Mouse (Mus musculus): ENCODE data around the gene Rasa4. TPM values are rescaled to one million over a fixed set of nuclear protein-coding genes. Genes with fewer than 3 reads are reported as not detected.

The Rasa4 gene
- 0.48 TPM for polyA plus RNA-seq (2014; fragmentation: Illumina TruSeq; extraction: RNeasy Lipid Tissue Mini Kit (QIAGEN cat#74804); ENCODE audit: low read depth, low replicate concordance)

DNA sequence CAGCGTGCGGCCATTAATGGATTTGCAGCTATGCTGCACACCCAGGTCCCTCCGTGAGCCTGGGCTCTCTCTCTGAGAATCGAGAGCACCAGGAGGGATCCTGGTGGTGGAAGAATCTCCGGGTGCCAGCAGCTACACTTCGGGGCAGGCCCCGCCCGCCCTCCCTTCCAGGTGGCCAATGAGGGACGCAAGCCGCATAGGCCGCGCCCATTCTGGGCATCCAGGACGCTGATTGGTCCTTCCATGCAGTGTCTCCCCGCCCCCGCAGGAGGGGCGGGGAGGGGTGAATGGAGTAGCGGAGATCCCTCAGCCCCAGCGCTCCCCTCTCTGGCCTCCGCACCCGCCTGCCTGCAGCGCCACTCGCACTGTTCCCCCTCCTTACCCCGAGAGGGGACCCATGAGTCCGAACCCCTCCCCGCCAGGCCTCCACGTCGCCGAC lies at the start of gene Rasa4:
Gene Rasa4, plus strand, starts transcription at position 248 of the 439 bp plus-strand sequence.

DNA sequence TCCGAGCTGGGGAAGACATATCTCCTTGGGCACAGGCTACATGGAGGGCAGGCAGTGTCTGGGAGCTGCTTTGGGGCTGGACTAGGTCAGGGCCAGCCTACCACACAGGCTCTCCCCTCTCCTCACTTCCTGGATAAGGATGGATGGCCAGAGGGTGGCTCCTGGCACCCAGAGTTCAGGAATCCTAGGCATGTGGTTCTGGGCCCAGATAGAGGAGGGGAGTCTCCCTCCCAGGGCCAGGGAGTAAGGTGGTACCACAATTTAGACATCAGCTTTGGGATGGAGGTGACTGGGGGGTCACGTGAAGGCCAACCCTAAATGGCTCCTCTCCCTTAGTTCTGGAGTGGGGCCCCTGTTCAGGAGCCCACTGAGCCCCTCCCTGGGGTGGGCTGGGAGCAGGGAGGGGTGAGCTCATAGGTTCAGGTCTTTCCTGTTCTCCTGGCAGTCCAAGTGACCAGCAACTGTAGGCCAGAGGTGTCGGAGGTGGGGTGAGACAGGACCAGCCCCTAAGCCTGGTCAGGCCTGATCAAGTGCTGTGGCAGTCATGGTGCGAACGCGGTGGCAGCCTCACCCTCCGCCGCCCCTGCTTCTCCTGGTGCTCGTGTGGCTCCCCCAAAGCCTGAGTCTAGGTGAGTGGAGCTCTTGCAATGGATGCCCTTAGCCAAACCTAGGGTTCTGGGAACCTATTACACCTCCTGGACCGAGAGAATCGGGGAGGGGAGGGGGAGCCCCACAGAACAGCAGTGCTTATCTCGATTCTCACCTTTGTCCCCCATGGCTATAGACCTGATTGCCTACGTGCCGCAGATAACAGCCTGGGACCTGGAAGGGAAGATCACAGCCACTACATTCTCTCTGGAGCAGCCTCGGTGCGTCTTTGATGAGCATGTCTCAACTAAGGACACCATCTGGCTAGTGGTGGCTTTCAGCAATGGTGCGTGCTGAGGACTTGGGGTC lies 45.2 kb upstream of the Rasa4 start, which contains the start of gene Upk3b:
Gene Upk3b, plus strand, starts transcription at position 239 of the 957 bp plus-strand sequence.

DNA sequence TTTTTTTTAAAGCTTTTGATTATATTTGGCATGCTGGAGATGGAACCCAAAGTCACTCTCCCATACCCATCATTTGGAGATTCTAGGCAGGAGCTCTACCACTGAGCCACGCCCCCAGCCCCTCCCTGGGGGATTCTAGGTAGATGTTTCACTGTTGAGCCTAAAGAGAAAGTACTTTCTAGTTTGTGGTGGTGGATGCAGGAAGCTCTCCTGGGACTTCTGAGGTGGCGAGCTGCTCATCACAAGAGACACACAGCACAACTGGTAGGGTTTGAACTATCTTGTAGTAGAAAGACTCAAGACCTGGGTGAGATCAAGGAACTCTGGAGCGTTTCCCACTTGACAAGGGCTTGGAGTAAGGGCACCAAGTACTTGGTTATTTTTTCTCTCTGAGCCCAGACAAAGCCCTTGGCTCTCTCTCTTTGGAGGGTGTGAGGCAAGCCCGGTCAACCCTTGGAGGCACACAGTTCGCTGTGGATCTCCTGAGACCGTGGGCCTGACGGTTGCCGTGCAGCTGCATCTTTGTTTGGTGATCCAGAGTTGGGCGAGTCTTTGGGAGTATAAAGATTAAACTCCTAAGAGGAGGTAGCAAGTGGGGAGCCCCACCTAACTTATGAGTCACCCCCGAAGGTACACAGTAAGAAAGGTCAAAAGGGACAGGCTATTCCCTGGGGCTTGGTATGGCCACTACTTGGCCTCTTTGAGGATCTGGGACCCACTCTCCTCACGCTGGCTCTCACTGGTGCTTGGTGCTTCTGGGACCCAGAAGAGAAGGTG lies 29.2 kb upstream of the Rasa4 start, which contains the start of gene Upk3bl:
Gene Upk3bl, plus strand, starts transcription at position 192 of the 777 bp plus-strand sequence.

DNA sequence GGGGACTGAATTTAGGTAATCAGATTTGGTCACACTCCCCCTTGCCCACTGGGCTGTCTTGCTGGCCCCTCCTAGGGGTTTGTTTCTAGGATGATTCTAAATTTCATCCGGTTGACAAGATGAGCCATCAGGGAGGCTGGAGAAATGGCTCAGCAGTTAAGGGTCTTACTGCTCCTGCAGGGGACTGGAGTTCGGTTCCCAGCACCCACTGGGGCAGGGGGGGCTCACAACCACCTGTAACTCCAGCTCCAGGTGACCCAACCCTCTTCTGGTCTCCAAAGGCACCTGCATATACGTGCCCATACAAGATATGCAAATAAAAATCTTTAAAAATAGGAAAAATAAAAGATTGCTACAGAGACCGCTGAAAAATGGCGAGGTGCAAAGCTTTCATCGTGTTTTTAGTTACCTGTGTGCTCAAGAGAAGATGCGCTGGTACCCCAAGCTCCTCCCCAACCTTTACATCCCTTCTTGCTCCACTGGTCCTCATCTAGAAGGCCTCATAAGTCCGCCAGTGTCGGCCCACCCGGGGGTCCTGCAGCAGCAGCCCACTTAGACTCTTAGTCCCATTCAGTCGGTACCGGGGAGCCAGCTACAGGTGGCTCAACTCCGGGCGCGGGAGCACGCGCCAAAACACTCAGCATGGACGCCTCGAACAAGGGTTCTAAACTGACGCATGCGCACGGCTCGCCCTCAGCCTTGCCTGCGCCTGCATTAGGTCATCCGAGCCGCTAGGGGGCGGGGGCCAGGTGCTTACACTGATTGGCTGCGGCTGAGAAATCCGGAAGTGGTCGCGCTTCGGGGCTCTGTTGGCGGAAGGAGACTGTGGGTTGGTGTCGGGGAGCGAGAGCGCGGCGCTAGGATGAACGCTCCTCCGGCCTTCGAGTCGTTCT lies 32.4 kb downstream of the Rasa4 start, which contains the start of gene Polr2j:
Gene Polr2j, plus strand, starts transcription at position 741 of the 893 bp plus-strand sequence.

DNA sequence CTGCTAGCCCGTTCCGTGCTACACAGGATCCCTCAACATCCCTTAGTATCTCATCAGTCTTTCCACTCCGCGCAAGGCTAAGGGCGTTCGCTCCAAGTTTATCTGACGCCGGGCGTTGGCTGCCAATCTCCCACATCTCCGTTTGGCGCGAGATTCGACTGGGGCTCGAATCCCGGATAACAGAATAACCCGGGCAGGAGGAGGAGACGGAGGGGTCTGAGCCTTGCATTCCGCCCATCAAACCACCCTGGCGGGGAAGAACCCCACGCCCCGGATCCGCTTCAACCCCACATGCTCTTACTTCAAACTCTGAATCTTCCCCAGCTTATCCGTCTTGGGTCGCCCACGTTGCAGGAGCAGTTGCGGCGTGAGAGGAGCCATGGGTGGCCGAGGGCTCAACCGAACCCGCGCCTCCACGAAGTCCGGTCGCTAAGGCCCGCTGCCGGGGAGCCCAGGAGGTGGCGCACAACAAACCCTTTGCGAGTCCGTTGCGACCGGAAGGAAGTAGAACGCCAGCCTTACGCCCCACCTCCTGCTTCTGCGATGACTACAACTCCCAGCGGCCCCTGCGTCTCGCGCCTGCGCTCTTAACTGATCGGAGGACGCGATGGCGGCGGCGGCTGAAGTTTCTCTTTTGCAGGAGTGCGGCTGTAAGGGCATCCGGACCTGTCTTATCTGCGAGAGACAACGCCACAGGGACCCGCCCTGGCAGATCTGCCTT lies 52.0 kb downstream of the Rasa4 start, which contains the start of the genes Lrwd1 and Alkbh4:
Gene Lrwd1, minus strand, starts transcription at position 504 of the 721 bp plus-strand sequence.
Gene Alkbh4, plus strand, starts transcription at position 576 of the 721 bp plus-strand sequence.

Other genes with a start within 250 kb of the Rasa4 start
- 0.95 TPM for gene Hspb1, start 196.0 kb upstream of the Rasa4 start, polyA plus RNA-seq (2014; fragmentation: Illumina TruSeq; extraction: RNeasy Lipid Tissue Mini Kit (QIAGEN cat#74804); ENCODE audit: low read depth, low replicate concordance)
- gene Ywhag, start 149.3 kb upstream of the Rasa4 start, polyA plus RNA-seq (2014; fragmentation: Illumina TruSeq; extraction: RNeasy Lipid Tissue Mini Kit (QIAGEN cat#74804); ENCODE audit: low read depth, low replicate concordance) = 48.4 TPM
- 1.4 TPM for gene Ssc4d, start 109.4 kb upstream of the Rasa4 start, polyA plus RNA-seq (2014; fragmentation: Illumina TruSeq; extraction: RNeasy Lipid Tissue Mini Kit (QIAGEN cat#74804); ENCODE audit: low read depth, low replicate concordance)
- not detected for gene Zp3, start 103.8 kb upstream of the Rasa4 start, polyA plus RNA-seq (2014; fragmentation: Illumina TruSeq; extraction: RNeasy Lipid Tissue Mini Kit (QIAGEN cat#74804); ENCODE audit: low read depth, low replicate concordance)
- 0.32 TPM for gene Dtx2, start 89.1 kb upstream of the Rasa4 start, polyA plus RNA-seq (2014; fragmentation: Illumina TruSeq; extraction: RNeasy Lipid Tissue Mini Kit (QIAGEN cat#74804); ENCODE audit: low read depth, low replicate concordance)
- gene Upk3b, start 45.4 kb upstream of the Rasa4 start, polyA plus RNA-seq (2014; fragmentation: Illumina TruSeq; extraction: RNeasy Lipid Tissue Mini Kit (QIAGEN cat#74804); ENCODE audit: low read depth, low replicate concordance) = 0.40 TPM
- gene Upk3bl, start 29.4 kb upstream of the Rasa4 start, polyA plus RNA-seq (2014; fragmentation: Illumina TruSeq; extraction: RNeasy Lipid Tissue Mini Kit (QIAGEN cat#74804); ENCODE audit: low read depth, low replicate concordance) = not detected
- 6.9 TPM for gene Polr2j, start 32.7 kb downstream of the Rasa4 start, polyA plus RNA-seq (2014; fragmentation: Illumina TruSeq; extraction: RNeasy Lipid Tissue Mini Kit (QIAGEN cat#74804); ENCODE audit: low read depth, low replicate concordance)
- gene Lrwd1, start 52.2 kb downstream of the Rasa4 start, polyA plus RNA-seq (2014; fragmentation: Illumina TruSeq; extraction: RNeasy Lipid Tissue Mini Kit (QIAGEN cat#74804); ENCODE audit: low read depth, low replicate concordance) = 0.56 TPM
- gene Alkbh4, start 52.2 kb downstream of the Rasa4 start, polyA plus RNA-seq (2014; fragmentation: Illumina TruSeq; extraction: RNeasy Lipid Tissue Mini Kit (QIAGEN cat#74804); ENCODE audit: low read depth, low replicate concordance) = 0.37 TPM
- gene Orai2, start 86.8 kb downstream of the Rasa4 start, polyA plus RNA-seq (2014; fragmentation: Illumina TruSeq; extraction: RNeasy Lipid Tissue Mini Kit (QIAGEN cat#74804); ENCODE audit: low read depth, low replicate concordance) = 0.24 TPM
- gene Prkrip1, start 115.0 kb downstream of the Rasa4 start, polyA plus RNA-seq (2014; fragmentation: Illumina TruSeq; extraction: RNeasy Lipid Tissue Mini Kit (QIAGEN cat#74804); ENCODE audit: low read depth, low replicate concordance) = 9.5 TPM
- gene Sh2b2, start 162.6 kb downstream of the Rasa4 start, polyA plus RNA-seq (2014; fragmentation: Illumina TruSeq; extraction: RNeasy Lipid Tissue Mini Kit (QIAGEN cat#74804); ENCODE audit: low read depth, low replicate concordance) = not detected